In the genomic region with DNA sequence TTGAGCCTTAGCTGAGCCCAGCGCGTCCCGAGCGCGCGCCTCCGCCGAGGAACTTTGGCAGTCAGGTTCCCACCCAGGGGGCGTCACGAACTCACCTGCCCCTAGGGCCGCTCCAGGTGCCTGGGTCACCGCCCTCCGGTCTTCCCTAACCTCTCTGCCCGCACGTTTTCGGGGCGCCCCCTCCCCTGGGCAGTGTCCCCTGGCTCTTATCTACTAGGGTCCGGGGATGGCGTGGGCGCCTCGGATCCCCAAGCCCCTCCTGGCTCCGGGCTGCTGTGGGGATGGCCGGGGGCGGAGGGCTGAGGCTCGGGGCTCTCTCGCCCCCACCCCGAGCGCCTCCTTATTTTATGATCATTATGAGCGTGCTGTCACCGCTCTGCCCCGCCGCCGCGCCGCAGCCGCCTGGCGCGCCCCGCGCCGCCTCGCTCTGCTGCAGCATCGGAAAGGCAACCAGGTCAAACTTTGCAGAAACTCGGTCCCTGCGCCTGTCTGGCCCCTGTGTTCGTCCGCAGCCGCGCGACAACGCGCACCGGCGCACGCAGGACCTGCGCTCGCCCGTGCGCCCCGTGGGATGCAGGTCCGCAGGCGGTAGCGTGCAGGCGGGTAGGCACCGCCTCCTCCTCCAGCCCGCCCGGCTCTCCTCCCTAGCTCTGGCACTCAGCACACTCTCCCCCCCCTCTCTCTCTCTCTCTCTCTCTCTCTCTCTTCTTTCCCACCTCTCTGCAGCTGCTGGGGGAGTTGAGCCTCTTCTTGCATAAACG, we compare ENCODE assay signal across 8 mouse cellular contexts. TPM values are rescaled to one million over a fixed set of nuclear protein-coding genes. Genes with fewer than 3 reads are reported as not detected.
DNase-seq lines count a peak whose midpoint lies in the region; ATAC-seq and TF ChIP-seq lines count a peak whose summit lies in the region.

A gene (minus strand): TSS at position 747 of the 761 bp plus-strand sequence.

- peaks cover 27% of the 10 kb centered on the region for H3K4me1 ChIP-seq in hindbrain, embryonic 16.5 days (ENCODE audit: control insufficient read depth, insufficient read depth, low read depth, low read length)

- no peaks in the 10 kb centered on the region for H3K36me3 ChIP-seq in hindbrain, embryonic 16.5 days (ENCODE audit: control insufficient read depth, insufficient read depth, low read length)
- no peaks in the 10 kb centered on the region for H3K36me3 ChIP-seq in macrophage (ENCODE audit: inconsistent target)

- peaks cover 31% of the 10 kb centered on the region for H3K27me3 ChIP-seq in hindbrain, embryonic 16.5 days (replicated peaks; ENCODE audit: control insufficient read depth, insufficient read depth, low read length)

- peak within 1 kb of the TSS; percentile 66 for H3K9ac ChIP-seq in hindbrain, embryonic 16.5 days (ENCODE audit: low read depth, low read length)

- no peak for TF ChIP-seq CTCF in layer of hippocampus, adult 2 months (conservative IDR thresholded peaks at IDR 0.05)
- no peak for TF ChIP-seq CTCF in gastrocnemius, adult 2 months (IDR thresholded peaks at IDR 0.05)

- intact Hi-C loops in gastrocnemius, adult 2 months (cut with DNase I), result no loop called here

- peak in 1 of 2 experiments; percentile 25 for DNase-seq in layer of hippocampus, adult 2 months (ENCODE audit: low spot score in 2 of 2)
- no peak for DNase-seq in layer of hippocampus, adult 9-11 months
- DNase-seq in cerebellum, postnatal 10 days, result peak; percentile 42 to 48
- DNase-seq in gastrocnemius, adult 2 months, result peak; percentile 74
- peak; percentile 16 for DNase-seq in right cerebral cortex, postnatal 4 days
- DNase-seq in layer of hippocampus, adult 9-10 months (ENCODE audit: low spot score), result no peak

- peak within 1 kb of the TSS; percentile 82 for H3K4me3 ChIP-seq in layer of hippocampus, adult 2 months
- H3K4me3 ChIP-seq in gastrocnemius, adult 2 months, result peak within 1 kb of the TSS; percentile 88
- peak within 1 kb of the TSS; percentile 74 for H3K4me3 ChIP-seq in hindbrain, embryonic 16.5 days (ENCODE audit: low read length)
- H3K4me3 ChIP-seq in macrophage (ENCODE audit: inconsistent target), result peak within 1 kb of the TSS; percentile 88

- peaks cover 37% of the 10 kb centered on the region for H3K79me2 ChIP-seq in macrophage (ENCODE audit: inconsistent target)

- H3K9me3 ChIP-seq in hindbrain, embryonic 16.5 days (ENCODE audit: control insufficient read depth, low read length), result no peaks in the 10 kb centered on the region

- WGBS in hindbrain, embryonic 16.5 days, result under 1% methylated on average over 59 of the region's 68 CpGs
- under 1% methylated on average over 68 of the region's 68 CpGs for WGBS in macrophage (ENCODE audit: missing documents)

- peak; percentile 76 for ATAC-seq in hindbrain, embryonic 16.5 days

- H3K4me2 ChIP-seq in hindbrain, embryonic 16.5 days (ENCODE audit: low read length), result peak within 1 kb of the TSS; percentile 100

- peak within 1 kb of the TSS; percentile 77 for H3K27ac ChIP-seq in layer of hippocampus, adult 2 months
- H3K27ac ChIP-seq in gastrocnemius, adult 2 months, result peak within 1 kb of the TSS; percentile 93
- H3K27ac ChIP-seq in hindbrain, embryonic 16.5 days (ENCODE audit: low read depth, low read length), result no peak within 1 kb of the TSS
- H3K27ac ChIP-seq in macrophage, result 0 out of 2 replicates have a peak within 1 kb of the TSS, but pooled peaks have one; percentile 29

RNA-seq across cellular contexts. Expression of the gene that starts here (rescaled TPM):
- total RNA-seq in layer of hippocampus, adult 2 months (2021), result 1 to 10 TPM; 3.6 to 6.0 TPM
- total RNA-seq in gastrocnemius, adult 2 months (2021), result 10 to 100 TPM in 1 of 2 experiments, 1 to 10 TPM in 1; 9.9 to 12.0 TPM
- 0.50 and 0.69 TPM in 2 replicates for polyA plus RNA-seq in hindbrain, embryonic 16.5 days (2015; fragmentation: Nextera tagmentation; extraction: Ambion mirVana)
- total RNA-seq in macrophage (2018; cell fraction: chromatin; rRNA removed), result 10 to 100 TPM in 8 of 26 experiments, 1 to 10 TPM in 16, under 1 TPM in 2; 0.70 to 26.2 (median 3.7) TPM
- 10 to 100 TPM in 17 of 26 experiments, 1 to 10 TPM in 9; 1.8 to 25.9 (median 15.3) TPM for total RNA-seq in macrophage (2018; cell fraction: cytosol; rRNA removed)
- 10 to 100 TPM in 12 of 26 experiments, 1 to 10 TPM in 14; 1.5 to 35.6 (median 8.6) TPM for total RNA-seq in macrophage (2018; cell fraction: nucleus; rRNA removed)
- polyA plus RNA-seq in macrophage (2018), result 12.7 to 16.8 TPM (median 14.3 TPM) in 3 replicates

Comparison
In these comparisons a context has a peak if more than half of its experiments do, and no peak if none do; other contexts are left out.
1. Peak in ATAC-seq, H3K4me3 ChIP-seq, H3K9ac ChIP-seq and H3K4me2 ChIP-seq in hindbrain, embryonic 16.5 days; RNA of the gene not detected or under 1 TPM.
2. DNase-seq: peak in cerebellum, postnatal 10 days (2 of 2), gastrocnemius, adult 2 months (single experiment) and right cerebral cortex, postnatal 4 days (single experiment); none in layer of hippocampus, adult 9-11 months (single experiment) and layer of hippocampus, adult 9-10 months (single experiment).
3. Peak in every context shown above with its lines, with median percentiles within 50 percentile points of each other: H3K4me3 ChIP-seq.